Mouse (Mus musculus): ENCODE results near the gene Itpr2. TPM values are rescaled to one million over a fixed set of nuclear protein-coding genes. Genes with fewer than 3 reads are reported as not detected.

Gene Itpr2
- polyA plus RNA-seq, 1 experiment from 2014 or later, result 9.3 TPM

DNA sequence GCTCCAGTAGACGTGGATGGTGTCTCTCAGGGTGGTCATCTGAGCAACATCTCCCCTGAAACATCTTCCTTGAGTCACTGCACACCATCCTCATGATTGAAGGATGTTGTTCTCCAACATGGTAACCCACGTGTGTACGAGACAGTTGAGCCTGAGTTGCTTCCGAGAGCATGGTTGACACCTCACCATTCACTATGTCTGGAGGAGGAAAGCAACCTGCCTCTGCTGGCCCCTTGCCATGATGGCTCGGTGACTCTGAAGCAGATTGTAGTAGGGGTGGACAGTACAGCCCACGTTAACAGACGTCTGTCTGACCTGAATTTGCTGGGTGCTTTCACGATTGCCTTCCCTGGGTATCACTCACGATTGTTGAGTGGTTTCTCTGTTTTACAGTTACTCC lies 317.3 kb downstream of the Itpr2 start:
- H3K4me3 ChIP-seq, result no peak overlapping the region
- H3K9ac ChIP-seq, result no peak overlapping the region
- H3K4me1 ChIP-seq (replicated peaks), result no peaks in the 10 kb centered on the region
- no peak for ATAC-seq (ENCODE audit: low FRiP score, low read depth)
- H3K36me3 ChIP-seq, result no peaks in the 10 kb centered on the region
- no peaks in the 10 kb centered on the region for H3K9me3 ChIP-seq
- H3K27ac ChIP-seq (replicated peaks), result no peak overlapping the region
- no peak overlapping the region for H3K4me2 ChIP-seq
- 89% methylated on average over 9 of the region's 9 CpGs for WGBS
- H3K27me3 ChIP-seq, result no peaks in the 10 kb centered on the region

DNA sequence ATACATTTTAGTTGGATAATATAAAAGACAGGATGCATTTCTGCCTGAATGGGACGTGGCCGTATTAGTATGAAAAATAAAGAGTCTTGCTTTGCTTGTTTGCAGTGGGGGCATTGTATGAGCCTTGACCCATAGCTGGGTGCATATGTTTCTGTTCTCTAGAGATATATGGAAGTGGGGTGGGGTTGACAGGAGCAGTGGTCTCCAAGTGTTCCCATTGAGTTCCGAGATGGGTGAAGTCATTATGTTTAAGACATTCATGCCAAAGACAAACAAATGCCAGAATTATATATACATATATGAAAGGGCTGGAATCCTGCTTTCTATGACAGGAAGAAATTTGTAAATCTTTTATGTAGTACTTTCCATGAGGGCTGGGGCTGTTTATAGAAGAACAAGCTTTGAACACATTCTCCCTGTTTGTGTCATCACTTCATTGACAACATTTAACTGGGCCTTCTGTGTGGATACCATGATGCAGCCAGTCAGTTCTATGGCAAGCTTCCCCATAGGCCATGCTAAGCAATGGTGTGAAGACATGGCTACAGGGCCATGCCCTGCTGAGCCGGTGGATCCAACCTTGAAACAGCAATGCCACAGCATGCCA lies 327.3 kb downstream of the Itpr2 start:
- no peaks in the 10 kb centered on the region for H3K9me3 ChIP-seq
- no peak overlapping the region for H3K4me2 ChIP-seq
- no peaks in the 10 kb centered on the region for H3K27me3 ChIP-seq
- no peak overlapping the region for H3K9ac ChIP-seq
- WGBS, result 95% methylated on average over 4 of the region's 4 CpGs
- no peaks in the 10 kb centered on the region for H3K36me3 ChIP-seq
- ATAC-seq (ENCODE audit: low FRiP score, low read depth), result no peak
- no peaks in the 10 kb centered on the region for H3K4me1 ChIP-seq (replicated peaks)
- H3K4me3 ChIP-seq, result no peak overlapping the region
- no peak overlapping the region for H3K27ac ChIP-seq (replicated peaks)

- H3K27me3 ChIP-seq, result no peaks in the 10 kb centered on the region
- ATAC-seq (ENCODE audit: low FRiP score, low read depth), result no peak
- no peaks in the 10 kb centered on the region for H3K36me3 ChIP-seq
- no peaks in the 10 kb centered on the region for H3K9me3 ChIP-seq
- WGBS, result 82% methylated on average over 14 of the region's 14 CpGs
- no peak overlapping the region for H3K4me2 ChIP-seq
- no peak overlapping the region for H3K9ac ChIP-seq
- no peak overlapping the region for H3K27ac ChIP-seq (replicated peaks)
- H3K4me3 ChIP-seq, result no peak overlapping the region
- no peaks in the 10 kb centered on the region for H3K4me1 ChIP-seq (replicated peaks)
These were observed 331.4 kb downstream of the Itpr2 start for GRCm38 (mm10) chr6:146170603-146171051.

DNA sequence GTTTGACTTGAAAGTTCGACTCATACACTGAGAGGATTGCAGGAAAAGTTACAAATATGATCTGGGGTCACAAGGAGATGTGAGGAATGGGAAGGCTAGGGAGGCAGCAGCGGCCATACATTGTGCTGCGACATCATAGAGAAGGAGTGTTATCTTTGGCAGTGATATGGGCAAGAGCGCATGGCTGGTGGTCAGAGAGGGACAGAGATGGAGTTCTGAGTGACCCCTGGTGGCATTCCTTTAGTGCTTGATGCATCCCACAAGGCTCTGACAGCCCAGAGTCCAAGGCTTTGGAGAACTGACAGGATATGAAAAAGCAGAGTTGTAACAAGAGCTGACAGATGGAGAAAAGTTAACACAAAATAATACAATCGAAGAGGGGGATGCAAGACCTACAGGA lies 334.8 kb downstream of the Itpr2 start:
- Histone ChIP-seq H3K27me3 (no peaks in the 10 kb centered on the region), H3K9ac (no peak overlapping the region), H3K4me1 (replicated peaks) (no peaks in the 10 kb centered on the region), H3K4me3 (no peak overlapping the region), H3K4me2 (no peak overlapping the region), H3K36me3 (no peaks in the 10 kb centered on the region), H3K27ac (replicated peaks) (no peak overlapping the region), H3K9me3 (no peaks in the 10 kb centered on the region)
- ATAC-seq (ENCODE audit: low FRiP score, low read depth), result no peak
- 80% methylated on average over 5 of the region's 5 CpGs for WGBS

- 62% methylated on average over 4 of the region's 4 CpGs for WGBS
- no peak for ATAC-seq (ENCODE audit: low FRiP score, low read depth)
- Histone ChIP-seq H3K4me2 (no peak overlapping the region), H3K9me3 (no peaks in the 10 kb centered on the region), H3K9ac (no peak overlapping the region), H3K4me1 (replicated peaks) (no peaks in the 10 kb centered on the region), H3K27me3 (no peaks in the 10 kb centered on the region), H3K4me3 (no peak overlapping the region), H3K27ac (replicated peaks) (no peak overlapping the region), H3K36me3 (no peaks in the 10 kb centered on the region)
These were observed 342.4 kb downstream of the Itpr2 start for GRCm38 (mm10) chr6:146159641-146160040.

DNA sequence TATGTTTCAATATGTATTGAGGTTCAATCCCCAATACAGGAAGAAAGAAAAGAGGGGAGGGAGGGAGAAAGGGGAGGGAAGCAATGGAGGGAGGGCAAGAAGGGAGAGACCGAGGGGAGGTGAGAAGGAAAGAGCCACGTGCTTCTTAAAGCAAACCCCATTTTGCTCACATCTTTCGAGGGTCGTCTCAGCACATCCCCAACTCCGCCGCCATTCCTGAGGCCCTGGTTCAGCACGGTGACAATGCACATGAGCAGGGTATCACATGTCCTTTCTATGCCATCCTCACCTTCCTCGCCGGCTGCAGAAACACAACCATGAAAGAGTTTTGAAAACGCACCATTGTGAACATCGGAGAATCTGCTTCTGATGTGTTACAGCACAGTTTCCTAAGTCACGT lies 343.3 kb downstream of the Itpr2 start:
- Histone ChIP-seq H3K4me3 (no peak overlapping the region), H3K9me3 (no peaks in the 10 kb centered on the region), H3K9ac (no peak overlapping the region), H3K4me2 (no peak overlapping the region), H3K27me3 (no peaks in the 10 kb centered on the region), H3K4me1 (replicated peaks) (no peaks in the 10 kb centered on the region), H3K27ac (replicated peaks) (no peak overlapping the region), H3K36me3 (no peaks in the 10 kb centered on the region)
- no peak for ATAC-seq (ENCODE audit: low FRiP score, low read depth)
- WGBS, result 93% methylated on average over 12 of the region's 12 CpGs

DNA sequence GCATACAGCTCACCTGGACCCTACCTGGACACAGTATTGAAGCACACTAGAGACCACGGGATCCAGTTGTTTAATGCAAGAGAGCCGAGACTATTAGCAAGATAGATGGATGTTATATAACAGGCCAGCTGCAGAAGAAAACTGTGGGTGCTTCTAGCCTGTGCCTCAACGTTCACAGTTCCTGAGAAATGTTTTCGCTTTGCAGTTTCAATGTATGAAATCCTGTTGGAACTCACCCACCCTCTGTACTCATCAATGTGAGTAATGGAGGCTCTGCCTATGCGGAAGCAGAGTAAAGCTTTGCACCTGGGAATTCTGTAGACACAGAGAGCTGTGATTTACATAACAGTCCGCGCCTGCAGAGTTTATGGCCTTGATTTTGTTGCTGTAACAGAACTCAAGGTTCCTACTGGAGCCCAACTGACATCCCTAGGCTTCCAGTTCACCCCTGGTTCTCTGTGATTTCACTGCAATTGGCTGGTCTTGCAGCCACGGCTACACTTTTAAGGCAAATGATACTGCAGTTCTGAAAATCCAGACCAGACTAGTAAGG lies 344.0 kb downstream of the Itpr2 start:
- 69% methylated on average over 8 of the region's 8 CpGs for WGBS

DNA sequence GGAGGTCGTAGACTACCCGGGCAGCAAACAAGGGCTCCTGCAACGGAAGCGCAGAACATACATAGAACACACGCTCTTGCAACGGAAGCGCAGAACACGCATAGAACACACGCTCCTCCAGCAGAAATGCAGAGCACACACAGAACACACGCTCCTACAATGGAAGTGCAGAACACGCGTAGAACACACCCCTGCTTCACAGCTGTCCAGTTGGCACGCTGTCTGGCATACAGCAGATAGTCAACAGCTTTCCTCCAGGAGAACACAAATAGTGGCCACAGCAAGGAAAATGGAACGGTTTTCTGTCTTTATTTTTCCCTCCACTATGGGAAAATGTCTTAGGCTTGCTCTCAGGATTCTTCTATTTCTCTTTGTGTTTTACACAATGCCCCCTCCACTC lies 344.9 kb downstream of the Itpr2 start:
- H3K36me3 ChIP-seq, result no peaks in the 10 kb centered on the region
- no peak overlapping the region for H3K4me2 ChIP-seq
- H3K27me3 ChIP-seq, result no peaks in the 10 kb centered on the region
- H3K4me3 ChIP-seq, result no peak overlapping the region
- no peak overlapping the region for H3K9ac ChIP-seq
- no peaks in the 10 kb centered on the region for H3K4me1 ChIP-seq (replicated peaks)
- H3K9me3 ChIP-seq, result no peaks in the 10 kb centered on the region
- H3K27ac ChIP-seq (replicated peaks), result no peak overlapping the region
- 96% methylated on average over 14 of the region's 14 CpGs for WGBS
- no peak for ATAC-seq (ENCODE audit: low FRiP score, low read depth)

More for the DNA sequence above, 344.0 kb downstream of the Itpr2 start:
- H3K9me3 ChIP-seq, result no peaks in the 10 kb centered on the region
- H3K27ac ChIP-seq (replicated peaks), result no peak overlapping the region
- no peaks in the 10 kb centered on the region for H3K36me3 ChIP-seq
- no peaks in the 10 kb centered on the region for H3K27me3 ChIP-seq
- H3K9ac ChIP-seq, result no peak overlapping the region
- no peaks in the 10 kb centered on the region for H3K4me1 ChIP-seq (replicated peaks)
- ATAC-seq (ENCODE audit: low FRiP score, low read depth), result no peak
- H3K4me2 ChIP-seq, result no peak overlapping the region
- no peak overlapping the region for H3K4me3 ChIP-seq

GRCm38 (mm10) chr6:146156536-146156935 lies 345.5 kb downstream of the Itpr2 start:
- WGBS, result 82% methylated on average over 6 of the region's 6 CpGs
- no peaks in the 10 kb centered on the region for H3K4me1 ChIP-seq (replicated peaks)
- ATAC-seq (ENCODE audit: low FRiP score, low read depth), result no peak

GRCm38 (mm10) chr6:146155156-146155734 lies 346.8 kb downstream of the Itpr2 start:
- H3K4me1 ChIP-seq (replicated peaks), result no peaks in the 10 kb centered on the region
- H3K27me3 ChIP-seq, result no peaks in the 10 kb centered on the region
- no peak overlapping the region for H3K4me2 ChIP-seq
- no peak overlapping the region for H3K27ac ChIP-seq (replicated peaks)
- H3K9me3 ChIP-seq, result no peaks in the 10 kb centered on the region
- ATAC-seq (ENCODE audit: low FRiP score, low read depth), result no peak
- WGBS, result 71% methylated on average over 8 of the region's 8 CpGs
- H3K9ac ChIP-seq, result no peak overlapping the region
- no peak overlapping the region for H3K4me3 ChIP-seq
- H3K36me3 ChIP-seq, result no peaks in the 10 kb centered on the region

More at GRCm38 (mm10) chr6:146156536-146156935, 345.5 kb downstream of the Itpr2 start:
- Histone ChIP-seq H3K27me3 (no peaks in the 10 kb centered on the region), H3K36me3 (no peaks in the 10 kb centered on the region), H3K4me3 (no peak overlapping the region), H3K9me3 (no peaks in the 10 kb centered on the region), H3K4me2 (no peak overlapping the region), H3K9ac (no peak overlapping the region), H3K27ac (replicated peaks) (no peak overlapping the region)

GRCm38 (mm10) chr6:146152843-146153242 lies 349.2 kb downstream of the Itpr2 start:
- no peaks in the 10 kb centered on the region for H3K4me1 ChIP-seq (replicated peaks)
- no peak overlapping the region for H3K4me2 ChIP-seq
- H3K27ac ChIP-seq (replicated peaks), result no peak overlapping the region
- H3K4me3 ChIP-seq, result no peak overlapping the region
- H3K27me3 ChIP-seq, result no peaks in the 10 kb centered on the region
- H3K36me3 ChIP-seq, result no peaks in the 10 kb centered on the region
- H3K9me3 ChIP-seq, result no peaks in the 10 kb centered on the region
- H3K9ac ChIP-seq, result no peak overlapping the region
- no peak for ATAC-seq (ENCODE audit: low FRiP score, low read depth)
- 82% methylated on average over 5 of the region's 5 CpGs for WGBS

- WGBS, result 91% methylated on average over 4 of the region's 4 CpGs
These were observed 360.9 kb downstream of the Itpr2 start for GRCm38 (mm10) chr6:146140966-146141585.

More at GRCm38 (mm10) chr6:146140966-146141585, 360.9 kb downstream of the Itpr2 start:
- H3K9me3 ChIP-seq, result no peaks in the 10 kb centered on the region; the same call in 1 of the 2 replicates
- H3K36me3 ChIP-seq, result no peaks in the 10 kb centered on the region
- no peak overlapping the region for H3K4me3 ChIP-seq
- peaks cover 13% of the 10 kb centered on the region for H3K4me1 ChIP-seq (replicated peaks)
- H3K4me2 ChIP-seq, result no peak overlapping the region
- H3K27ac ChIP-seq (replicated peaks), result no peak overlapping the region
- no peaks in the 10 kb centered on the region for H3K27me3 ChIP-seq
- no peak for ATAC-seq (ENCODE audit: low FRiP score, low read depth)
- H3K9ac ChIP-seq, result no peak overlapping the region
